Mouse (Mus musculus) embryo, embryonic 11 days (tissue): ENCODE measurements around the gene Btn2a2.

Experiments used
- DNase-seq: peaks from one replicate; pipeline ENCODE4 v3.0.0-alpha.2; 2015

The Btn2a2 gene

DNA sequence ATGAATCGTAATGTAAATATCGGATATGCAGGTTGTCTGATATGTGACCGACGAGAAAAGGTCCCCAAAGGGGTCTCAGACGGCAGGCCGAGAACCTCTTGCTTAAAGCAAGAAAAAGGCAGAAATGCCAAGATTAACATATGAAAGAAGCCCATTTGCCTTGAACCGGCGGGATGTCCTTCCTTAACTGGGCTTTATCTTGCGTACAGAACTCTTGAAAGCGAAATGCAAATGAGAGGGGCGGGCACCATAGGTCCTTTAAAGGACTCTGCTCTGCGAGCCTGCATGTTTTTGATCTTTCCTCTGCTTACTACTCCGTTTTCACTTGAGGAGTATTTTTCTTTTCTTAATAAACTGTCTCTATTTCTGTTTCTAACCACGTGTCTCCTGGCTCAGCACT is 3.3 kb upstream of the Btn2a2 start:
- DNase-seq: peak; percentile 66

GRCm38 (mm10) chr13:23491263-23491662 is 2.6 kb upstream of the Btn2a2 start:
- DNase-seq: no peak

DNA sequence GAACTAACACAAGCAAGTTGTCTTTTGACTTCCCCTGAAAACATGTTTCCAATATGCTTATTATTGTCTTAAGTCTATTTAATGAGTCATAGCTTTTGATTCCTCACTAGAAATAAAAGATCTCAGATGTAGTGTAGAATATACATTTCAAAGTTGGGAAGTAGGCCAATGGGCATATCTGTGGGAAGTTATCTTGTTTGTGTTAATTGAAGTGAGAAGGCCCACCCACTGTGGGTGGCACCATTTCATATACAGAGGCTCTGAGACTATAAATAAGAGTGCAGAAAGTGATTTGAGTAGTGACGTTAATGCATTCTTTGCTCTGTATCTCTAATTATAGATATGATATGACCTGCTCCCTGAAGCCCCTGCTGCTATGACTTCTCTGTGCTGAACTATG is 2.2 kb upstream of the Btn2a2 start:
- no peak for DNase-seq

GRCm38 (mm10) chr13:23485271-23485670 is 3.4 kb downstream of the Btn2a2 start:
- DNase-seq: no peak

DNA sequence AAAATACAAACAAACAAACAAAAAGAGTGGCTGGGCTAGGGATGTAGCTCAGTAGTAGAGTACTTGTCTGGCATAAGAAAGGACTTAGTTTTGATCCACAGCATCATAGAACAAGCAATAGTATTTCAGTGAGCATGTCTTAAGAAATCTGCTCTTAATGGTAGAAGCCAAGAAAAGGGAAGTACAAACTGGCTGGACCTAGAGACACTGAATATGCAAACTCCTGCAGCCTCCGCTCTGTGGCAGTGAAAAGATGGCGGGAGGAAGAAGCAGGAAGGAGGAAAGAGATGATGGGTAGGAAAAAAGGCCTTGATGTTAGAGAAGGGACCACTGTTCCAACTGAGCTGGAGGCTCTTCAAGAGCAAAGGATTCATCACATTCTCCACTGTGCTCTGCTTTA is 5.5 kb downstream of the Btn2a2 start:
- no peak for DNase-seq

DNA sequence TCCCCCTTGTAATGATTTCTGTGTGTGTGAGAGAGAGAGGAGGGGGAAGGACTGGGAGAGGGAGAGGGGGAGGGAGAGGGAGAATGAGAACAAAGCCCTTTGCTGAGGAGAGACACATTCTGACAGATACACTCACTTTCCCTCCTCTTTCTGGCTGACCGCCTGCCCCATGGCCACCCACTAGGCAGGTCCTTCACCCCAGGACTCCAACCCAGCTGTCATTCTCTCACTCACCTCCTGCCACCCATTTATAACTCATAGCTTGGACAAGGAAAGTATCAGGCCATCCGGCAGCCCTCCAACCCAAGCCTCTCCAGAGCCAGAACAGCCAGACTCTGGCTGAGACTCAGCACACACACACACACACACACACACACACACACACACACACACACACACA is 13.0 kb downstream of the Btn2a2 start:
- no peak for DNase-seq

DNA sequence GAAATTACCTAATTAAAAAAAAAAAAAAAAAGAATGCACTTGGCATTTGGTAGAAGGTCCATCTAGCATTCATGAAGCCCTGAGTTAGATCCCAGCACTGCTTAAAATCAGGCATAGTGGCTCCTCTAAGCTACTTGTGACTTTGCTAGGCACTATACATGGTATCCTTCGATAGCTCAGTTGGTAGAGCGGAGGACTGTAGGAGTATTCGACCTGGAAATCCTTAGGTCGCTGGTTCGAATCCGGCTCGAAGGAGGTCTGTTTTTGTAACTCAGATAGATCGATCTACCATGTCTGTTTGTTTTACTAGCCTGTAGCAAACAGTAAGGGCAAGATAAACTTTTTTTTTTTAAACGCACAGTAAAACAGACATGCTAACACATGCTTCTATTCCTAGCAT is 21.7 kb downstream of the Btn2a2 start:
- peak; percentile 84 for DNase-seq

DNA sequence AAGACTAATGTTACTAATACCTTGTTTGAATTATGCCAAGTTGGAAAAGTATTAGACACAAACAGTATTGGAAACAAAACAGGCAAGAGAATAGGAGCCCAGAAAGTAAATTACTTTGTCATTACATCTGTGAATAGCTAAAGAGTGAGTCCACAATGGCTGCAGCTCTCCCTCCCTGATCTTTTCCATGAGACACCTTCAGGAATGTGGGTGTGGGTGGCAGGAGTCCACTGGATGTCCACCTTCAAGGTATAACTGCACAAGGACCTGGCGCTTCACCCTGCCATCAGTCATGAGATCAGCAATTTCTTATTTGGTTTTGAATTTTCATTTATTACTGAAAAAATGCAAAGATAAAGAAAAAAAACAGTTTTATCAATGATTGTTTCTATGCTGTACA is 22.4 kb downstream of the Btn2a2 start:
- DNase-seq: no peak

GRCm38 (mm10) chr13:23465600-23466109 is 23.0 kb downstream of the Btn2a2 start, which contains the start of gene Btn1a1:
Gene Btn1a1 (minus strand): TSS chr13:23465901.
- DNase-seq: peak; percentile 59

DNA sequence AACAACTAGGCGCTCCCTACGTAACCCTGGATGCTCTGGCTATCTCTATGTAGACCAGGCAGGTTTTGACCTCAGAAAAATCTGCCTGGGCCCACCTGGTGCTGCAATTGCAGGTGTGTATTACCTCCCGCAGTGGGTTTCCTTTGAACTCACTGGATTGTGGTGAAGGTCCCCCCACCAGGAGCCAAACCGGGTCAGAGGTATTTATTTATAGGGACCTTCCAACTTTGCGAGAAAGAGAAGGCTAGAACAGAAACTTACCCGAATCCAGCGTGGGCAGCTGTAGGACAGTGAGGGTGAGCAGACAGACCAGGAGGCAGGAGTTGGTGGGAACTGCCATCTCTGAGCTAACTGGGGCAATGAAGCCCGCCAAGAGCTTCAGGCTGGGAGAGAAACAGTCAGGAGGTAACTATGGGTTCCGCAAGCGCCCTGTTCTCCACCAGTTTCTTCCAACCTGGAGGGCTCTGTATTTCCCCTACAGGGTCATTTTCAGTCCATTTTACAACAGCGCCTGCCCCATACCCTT is 23.8 kb downstream of the Btn2a2 start:
- peak; percentile 43 for DNase-seq

GRCm38 (mm10) chr13:23464224-23464637 is 24.4 kb downstream of the Btn2a2 start:
- DNase-seq: peak; percentile 66

- DNase-seq: peak; percentile 86
Measured at GRCm38 (mm10) chr13:23463381-23464223, 25.1 kb downstream of the Btn2a2 start.

GRCm38 (mm10) chr13:23462669-23463068 is 26.0 kb downstream of the Btn2a2 start:
- no peak for DNase-seq

GRCm38 (mm10) chr13:23462063-23462462 is 26.6 kb downstream of the Btn2a2 start:
- no peak for DNase-seq

DNA sequence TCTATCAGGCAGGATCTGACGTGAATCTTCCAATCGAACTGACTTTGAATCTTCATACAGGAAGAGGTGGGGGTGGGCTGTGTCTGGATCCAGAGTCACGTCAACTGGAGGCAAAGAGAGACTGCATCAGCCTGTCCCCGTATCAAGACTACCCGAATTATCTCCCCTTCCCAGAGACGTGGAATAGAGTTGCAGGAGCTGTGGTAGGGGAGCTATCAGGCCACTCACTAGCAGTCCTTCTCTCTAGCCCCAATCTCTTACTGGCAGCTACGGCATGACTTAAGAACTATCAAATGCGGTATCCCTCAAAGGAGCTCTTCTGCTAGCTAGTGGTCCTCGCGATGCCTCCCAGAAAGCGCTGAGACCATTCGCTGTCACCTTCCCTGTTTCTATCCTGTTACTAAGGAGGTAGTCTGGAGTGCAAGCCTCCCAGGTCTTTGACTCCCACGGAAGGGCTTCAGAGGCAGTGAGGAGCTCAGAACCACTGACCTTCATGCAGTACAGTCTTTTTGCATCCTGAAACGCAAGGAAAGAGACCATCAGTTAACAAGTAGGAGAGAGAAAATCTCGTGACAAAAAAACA is 29.3 kb downstream of the Btn2a2 start:
- DNase-seq: no peak

- no peak for DNase-seq
Measured at GRCm38 (mm10) chr13:23453926-23454325, 34.7 kb downstream of the Btn2a2 start.

GRCm38 (mm10) chr13:23453362-23453862 is 35.2 kb downstream of the Btn2a2 start:
- DNase-seq: peak; percentile 87

DNA sequence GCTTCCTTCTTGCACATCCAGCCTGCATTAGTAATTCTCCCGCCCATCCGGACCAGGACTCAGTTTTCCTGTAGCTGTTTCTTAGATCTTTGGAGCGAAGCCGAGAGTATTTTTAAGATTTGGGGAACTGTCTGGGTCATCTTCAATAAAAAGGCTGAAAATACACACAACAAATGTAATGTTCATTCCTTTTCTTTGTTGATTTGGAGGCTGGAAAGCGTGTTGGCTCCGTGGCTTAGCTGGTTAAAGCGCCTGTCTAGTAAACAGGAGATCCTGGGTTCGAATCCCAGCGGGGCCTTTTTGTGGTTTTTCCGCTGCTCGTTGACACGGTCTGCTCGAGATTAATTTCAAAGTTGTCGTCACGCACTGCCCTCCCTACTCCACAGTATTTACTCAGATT is 38.3 kb downstream of the Btn2a2 start:
- peak; percentile 93 for DNase-seq

DNA sequence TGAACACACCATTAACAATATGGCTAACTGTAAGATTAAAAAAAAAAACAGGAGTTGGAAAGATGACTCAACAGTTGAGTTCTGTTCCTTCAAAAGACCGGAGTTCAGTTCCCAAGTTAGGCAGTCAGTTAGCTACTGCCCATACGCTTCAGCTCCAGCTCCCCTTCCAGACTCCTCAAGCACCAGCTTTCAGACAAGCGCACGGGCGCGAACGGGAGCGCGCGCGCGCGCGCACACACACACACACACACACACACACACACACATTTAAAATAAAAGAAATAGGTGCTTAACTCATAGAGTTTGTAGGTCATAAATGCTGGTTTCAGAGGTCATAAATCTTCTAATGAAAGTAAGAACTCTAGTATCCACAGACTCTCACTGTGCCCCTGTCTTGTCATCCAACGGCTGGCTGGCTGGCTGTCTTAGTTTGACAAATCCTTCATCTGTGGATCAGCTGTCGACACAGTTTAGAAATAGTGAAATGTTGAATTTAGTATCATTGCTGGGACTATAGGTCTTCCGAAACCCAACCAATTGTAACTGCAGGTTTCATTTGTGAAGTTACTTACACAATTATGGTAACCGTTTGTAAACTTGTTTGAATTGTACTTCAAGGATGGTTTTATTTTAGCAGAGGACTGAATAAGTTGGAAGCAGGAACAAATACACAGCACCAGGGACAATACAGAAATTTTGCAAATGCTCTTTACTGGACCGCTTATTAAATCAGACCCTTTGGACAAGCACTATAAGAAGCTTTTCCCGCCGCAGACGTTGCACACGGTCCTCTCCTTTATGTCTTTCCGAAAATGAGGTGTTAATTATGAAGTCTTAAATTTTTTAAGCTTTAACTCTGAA is 39.2 kb downstream of the Btn2a2 start:
- DNase-seq: peak; percentile 89

DNA sequence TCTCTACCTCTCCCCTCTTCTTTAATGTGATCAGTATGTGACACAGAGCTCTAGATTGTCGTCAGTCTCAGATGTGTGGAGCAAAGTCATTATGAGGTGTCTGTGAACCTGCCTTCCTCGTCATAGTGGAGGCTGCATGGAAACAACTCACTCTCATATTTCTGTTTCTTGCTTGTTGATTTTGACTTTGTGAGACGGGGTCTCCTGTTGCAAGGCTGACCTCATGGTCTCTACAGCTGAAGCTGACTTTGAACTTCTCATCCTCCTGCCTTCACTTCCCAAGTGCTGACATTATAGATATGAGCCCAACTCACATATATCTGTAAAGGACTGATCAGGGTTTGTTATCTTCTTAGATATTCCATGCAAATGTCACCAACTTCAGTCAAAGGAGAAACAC is 39.9 kb downstream of the Btn2a2 start:
- DNase-seq: no peak

- peak; percentile 89 for DNase-seq
Measured at GRCm38 (mm10) chr13:23446498-23446952, 42.1 kb downstream of the Btn2a2 start.

GRCm38 (mm10) chr13:23445561-23446320 is 42.9 kb downstream of the Btn2a2 start:
- DNase-seq: peak; percentile 96
